Mouse (Mus musculus): ENCODE measurements around the gene Dffb. TPM values are rescaled to one million over a fixed set of nuclear protein-coding genes. Genes with fewer than 3 reads are reported as not detected.

Gene Dffb
- polyA plus RNA-seq (2012; rRNA removed) = 11.8 and 14.3 TPM in 2 replicates

DNA sequence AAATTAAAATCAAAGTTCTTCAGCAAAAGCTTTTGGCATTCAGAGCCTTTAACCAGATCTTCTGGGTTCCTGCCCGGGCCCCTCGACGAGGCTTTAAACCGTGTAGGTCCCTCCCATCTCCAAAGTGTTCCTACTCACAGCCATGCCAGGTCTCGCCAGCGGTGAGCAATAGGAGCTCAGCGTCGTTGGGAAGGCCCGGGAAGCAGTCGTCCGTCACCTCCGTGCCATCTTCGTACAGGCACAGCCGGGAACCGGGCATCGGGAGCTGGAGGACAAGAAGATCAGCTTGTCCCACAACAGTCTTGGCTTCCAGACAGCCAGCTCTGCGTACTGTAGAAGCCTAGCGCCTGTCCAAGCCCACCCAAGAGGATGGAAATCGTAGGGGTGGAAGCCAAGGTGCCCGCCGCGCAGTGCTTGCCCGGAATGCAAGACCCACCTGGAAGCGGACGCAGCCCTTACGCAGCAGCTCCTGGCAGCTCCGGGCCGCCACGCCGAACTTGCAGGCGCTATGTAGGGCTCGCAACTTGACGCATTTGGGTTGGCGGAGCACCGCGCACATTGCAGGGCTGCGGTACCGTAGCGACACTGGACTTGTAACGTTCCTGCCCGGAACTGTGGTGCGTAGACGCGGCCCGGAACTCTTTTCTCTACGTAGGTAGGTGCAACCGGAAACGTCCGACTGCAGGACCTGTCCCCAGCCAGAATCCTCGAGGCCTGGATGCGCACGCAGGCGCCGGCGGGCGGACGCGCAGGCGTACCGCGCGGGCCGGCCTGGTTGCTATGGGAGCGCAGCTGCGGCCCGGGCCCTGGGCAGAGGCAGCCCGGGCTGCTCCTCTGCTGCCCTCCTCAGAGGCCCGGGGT lies at the start of gene Dffb, which contains the start of gene Cep104:
Gene Dffb (minus strand): TSS at position 696 of the 861 bp plus-strand sequence.
Gene Cep104 (plus strand): TSS at position 764 of the 861 bp plus-strand sequence.
- TF ChIP-seq CTCF (IDR thresholded peaks at IDR 0.05; ENCODE audit: insufficient read depth, low read length) = no peak
- peak; percentile 82; the same call in 1 of the 2 replicates for TF ChIP-seq POLR2A (IDR thresholded peaks at IDR 0.05; ENCODE audit: borderline replicate concordance, extremely low read depth, low read depth, low read length)
- H3K4me1 ChIP-seq (ENCODE audit: control insufficient read depth, insufficient read depth, low read length) = peaks cover 2% of the 10 kb centered on the region; the same call in 1 of the 2 replicates
- under 1% methylated on average over 68 of the region's 68 CpGs for WGBS

DNA sequence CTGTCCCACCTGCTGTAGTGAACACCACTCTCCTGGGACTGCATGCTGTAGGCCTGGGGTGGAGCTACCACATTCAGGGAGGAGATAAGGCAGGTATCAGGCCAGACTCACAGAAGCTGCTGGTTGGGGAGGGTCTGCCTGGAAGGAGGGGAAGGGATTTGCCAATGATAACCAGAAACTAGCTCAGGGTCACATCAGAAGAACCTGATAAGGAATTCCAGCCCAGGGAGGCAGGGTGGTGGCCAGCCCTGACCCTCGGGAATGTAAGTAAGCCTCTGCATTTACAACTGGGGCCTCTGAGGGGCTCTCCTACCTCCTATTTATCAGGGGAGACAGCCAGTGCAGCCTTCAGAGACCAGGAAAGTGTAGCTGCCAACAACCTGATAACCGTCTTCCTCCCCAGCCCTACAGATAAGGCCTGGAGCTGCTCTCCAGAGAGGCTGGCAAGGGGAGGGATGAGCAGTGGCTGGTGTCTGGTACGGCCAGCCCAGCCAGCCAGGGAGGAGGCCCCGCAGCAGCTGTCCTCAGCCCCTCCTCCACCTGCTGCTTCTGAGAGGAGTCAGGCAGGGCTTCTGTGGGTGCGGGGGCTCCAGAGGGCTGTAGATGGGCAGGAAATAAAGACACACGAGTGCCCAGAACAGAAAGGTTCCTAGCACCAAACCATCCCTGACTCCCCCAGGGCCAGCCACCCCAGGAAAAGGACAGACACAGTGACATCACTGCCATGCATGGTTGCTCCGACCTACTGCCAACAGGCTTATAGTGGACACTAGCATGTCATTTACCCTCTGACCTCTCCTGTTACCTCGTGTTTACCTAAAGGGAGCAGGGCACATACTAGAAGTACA lies 49.1 kb upstream of the Dffb start:
- no peak for TF ChIP-seq POLR2A (IDR thresholded peaks at IDR 0.05; ENCODE audit: borderline replicate concordance, extremely low read depth, low read depth, low read length)
- no peak for TF ChIP-seq CTCF (IDR thresholded peaks at IDR 0.05; ENCODE audit: insufficient read depth, low read length)
- peak; percentile 13 for DNase-seq
- Histone ChIP-seq H3K4me1 (ENCODE audit: control insufficient read depth, insufficient read depth, low read length) (peaks cover 21% of the 10 kb centered on the region; the same call in 1 of the 2 replicates), H3K4me3 (replicated peaks; ENCODE audit: extremely low read depth, low read depth, low read length) (no peak overlapping the region)
- WGBS = 21% methylated on average over 8 of the region's 8 CpGs

More for the DNA sequence above, at the start of gene Dffb, which contains the start of gene Cep104:
- H3K4me3 ChIP-seq (replicated peaks; ENCODE audit: extremely low read depth, low read depth, low read length) = peak within 1 kb of the TSS; percentile 90
- peak; percentile 91 for DNase-seq

DNA sequence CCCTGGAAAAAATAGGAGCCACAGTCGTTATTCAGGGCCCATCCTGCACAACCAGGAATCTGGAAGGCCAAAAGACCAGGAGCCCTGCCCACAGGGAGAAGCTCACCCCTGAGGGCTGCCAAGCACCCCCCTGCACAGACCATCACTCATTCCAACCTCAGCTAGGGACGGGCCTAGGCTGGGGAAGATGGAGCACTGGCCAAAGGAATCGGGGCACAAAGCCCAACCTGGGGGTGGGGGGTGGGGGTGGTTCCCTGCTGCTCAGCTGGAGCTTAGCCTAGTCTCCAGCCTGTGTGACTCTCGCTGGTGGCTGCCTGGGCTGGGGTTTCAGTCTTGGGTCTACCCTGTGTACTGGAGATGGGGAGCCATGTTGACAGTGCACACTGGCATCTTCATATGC lies 47.9 kb upstream of the Dffb start:
- WGBS = 40% methylated on average over 4 of the region's 4 CpGs
- TF ChIP-seq CTCF (IDR thresholded peaks at IDR 0.05; ENCODE audit: insufficient read depth, low read length) (no peak), POLR2A (IDR thresholded peaks at IDR 0.05; ENCODE audit: borderline replicate concordance, extremely low read depth, low read depth, low read length) (no peak)

DNA sequence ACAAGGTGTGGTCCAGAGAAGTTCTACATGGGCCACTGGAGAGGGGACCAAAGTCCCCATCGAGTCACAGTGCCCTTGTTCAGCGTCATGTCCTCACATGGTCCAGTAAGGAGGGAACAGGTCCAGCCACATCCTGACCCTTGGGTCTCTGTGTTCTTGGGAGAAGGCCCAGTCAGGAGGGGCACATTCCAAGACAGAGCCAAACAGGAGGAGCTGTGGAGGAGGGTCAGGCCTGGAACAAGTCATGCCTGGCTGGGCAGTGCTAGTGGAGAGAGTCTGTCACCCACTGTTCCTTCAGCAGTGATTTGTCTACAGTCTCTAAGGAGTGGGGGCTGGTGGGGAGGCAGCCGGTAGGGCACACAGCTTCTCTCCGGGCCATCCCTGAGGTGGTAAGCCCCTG lies 47.5 kb upstream of the Dffb start:
- 48% methylated on average over 4 of the region's 4 CpGs for WGBS

More for the DNA sequence above, 47.9 kb upstream of the Dffb start:
- Histone ChIP-seq H3K4me3 (replicated peaks; ENCODE audit: extremely low read depth, low read depth, low read length) (no peak overlapping the region), H3K4me1 (ENCODE audit: control insufficient read depth, insufficient read depth, low read length) (peaks cover 21% of the 10 kb centered on the region; the same call in 1 of the 2 replicates)
- DNase-seq = no peak

DNA sequence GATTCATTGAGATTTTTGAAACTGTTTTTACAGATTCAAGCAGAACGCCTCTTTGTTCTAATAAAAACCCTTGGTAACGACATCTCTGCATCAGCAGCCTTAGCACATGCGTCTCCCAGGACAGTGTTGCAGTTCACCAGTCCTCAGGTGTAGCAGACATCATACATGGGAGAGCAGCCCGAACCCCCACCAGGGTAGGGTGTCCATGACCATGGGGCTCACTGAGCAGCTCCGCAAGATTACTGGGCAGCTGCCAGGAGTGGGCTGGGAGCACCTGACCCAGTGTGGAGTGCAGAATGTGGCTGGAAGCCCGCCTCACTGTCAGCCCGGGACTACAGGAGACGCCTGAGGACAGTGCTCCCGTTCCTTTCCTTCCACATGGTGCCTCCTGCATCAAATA lies 46.5 kb upstream of the Dffb start:
- TF ChIP-seq POLR2A (IDR thresholded peaks at IDR 0.05; ENCODE audit: borderline replicate concordance, extremely low read depth, low read depth, low read length) (no peak), CTCF (IDR thresholded peaks at IDR 0.05; ENCODE audit: insufficient read depth, low read length) (no peak)
- Histone ChIP-seq H3K4me1 (ENCODE audit: control insufficient read depth, insufficient read depth, low read length) (peaks cover 21% of the 10 kb centered on the region; the same call in 1 of the 2 replicates), H3K4me3 (replicated peaks; ENCODE audit: extremely low read depth, low read depth, low read length) (no peak overlapping the region)
- 78% methylated on average over 9 of the region's 9 CpGs for WGBS
- DNase-seq = peak; percentile 20

More for the DNA sequence above, 47.5 kb upstream of the Dffb start:
- H3K4me1 ChIP-seq (ENCODE audit: control insufficient read depth, insufficient read depth, low read length) = peaks cover 21% of the 10 kb centered on the region; the same call in 1 of the 2 replicates
- DNase-seq = peak; percentile 73
- no peak overlapping the region for H3K4me3 ChIP-seq (replicated peaks; ENCODE audit: extremely low read depth, low read depth, low read length)
- TF ChIP-seq POLR2A (IDR thresholded peaks at IDR 0.05; ENCODE audit: borderline replicate concordance, extremely low read depth, low read depth, low read length) (peak; percentile 28; the same call in 1 of the 2 replicates), CTCF (IDR thresholded peaks at IDR 0.05; ENCODE audit: insufficient read depth, low read length) (no peak)

DNA sequence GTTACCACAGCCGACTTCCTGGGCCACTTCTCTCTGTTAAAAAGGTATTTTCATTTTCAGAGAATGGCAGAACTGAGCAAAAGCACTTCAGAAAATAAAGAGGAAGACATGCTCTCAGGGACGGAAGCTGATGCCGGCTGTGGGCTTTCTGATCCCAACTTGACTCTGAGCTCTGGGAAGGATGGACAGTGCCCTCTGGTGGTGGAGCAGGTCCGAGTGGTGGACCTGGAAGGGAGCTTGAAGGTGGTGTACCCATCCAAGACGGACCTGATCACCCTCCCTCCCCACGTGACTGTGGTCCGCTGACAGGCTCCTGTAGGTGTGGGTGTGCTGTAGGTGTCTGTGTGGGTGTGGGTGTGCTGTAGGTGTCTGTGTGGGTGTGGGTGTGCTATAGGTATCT lies 44.6 kb upstream of the Dffb start:
- WGBS = 55% methylated on average over 7 of the region's 7 CpGs
- peak; percentile 54 for DNase-seq
- Histone ChIP-seq H3K4me1 (ENCODE audit: control insufficient read depth, insufficient read depth, low read length) (peaks cover 16% of the 10 kb centered on the region; the same call in 1 of the 2 replicates), H3K4me3 (replicated peaks; ENCODE audit: extremely low read depth, low read depth, low read length) (no peak overlapping the region)
- TF ChIP-seq POLR2A (IDR thresholded peaks at IDR 0.05; ENCODE audit: borderline replicate concordance, extremely low read depth, low read depth, low read length) = no peak
- peak; percentile 73 for TF ChIP-seq CTCF (IDR thresholded peaks at IDR 0.05; ENCODE audit: insufficient read depth, low read length)

DNA sequence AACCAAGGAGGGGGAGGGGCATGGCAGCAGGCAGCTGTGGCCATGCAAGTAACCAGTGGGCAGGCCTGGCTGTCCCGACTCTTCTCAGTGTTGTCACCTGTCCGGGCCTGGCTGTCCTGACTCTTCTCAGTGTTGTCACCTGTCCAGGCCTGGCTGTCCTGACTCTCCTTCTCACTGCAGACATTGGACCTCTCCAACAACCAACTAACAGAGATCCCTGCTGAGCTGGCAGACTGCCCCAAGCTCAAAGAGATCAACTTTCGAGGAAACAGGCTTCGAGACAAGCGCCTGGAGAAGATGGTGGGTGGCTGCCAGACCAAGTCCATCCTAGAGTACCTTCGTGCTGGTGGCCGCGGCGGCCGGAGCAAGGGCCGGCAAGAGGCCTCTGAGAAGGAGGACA lies 40.5 kb upstream of the Dffb start:
- Histone ChIP-seq H3K4me1 (ENCODE audit: control insufficient read depth, insufficient read depth, low read length) (peaks cover 12% of the 10 kb centered on the region), H3K4me3 (replicated peaks; ENCODE audit: extremely low read depth, low read depth, low read length) (no peak overlapping the region)
- TF ChIP-seq CTCF (IDR thresholded peaks at IDR 0.05; ENCODE audit: insufficient read depth, low read length) (no peak), POLR2A (IDR thresholded peaks at IDR 0.05; ENCODE audit: borderline replicate concordance, extremely low read depth, low read depth, low read length) (no peak)
- DNase-seq = no peak
- WGBS = 87% methylated on average over 11 of the region's 11 CpGs

DNA sequence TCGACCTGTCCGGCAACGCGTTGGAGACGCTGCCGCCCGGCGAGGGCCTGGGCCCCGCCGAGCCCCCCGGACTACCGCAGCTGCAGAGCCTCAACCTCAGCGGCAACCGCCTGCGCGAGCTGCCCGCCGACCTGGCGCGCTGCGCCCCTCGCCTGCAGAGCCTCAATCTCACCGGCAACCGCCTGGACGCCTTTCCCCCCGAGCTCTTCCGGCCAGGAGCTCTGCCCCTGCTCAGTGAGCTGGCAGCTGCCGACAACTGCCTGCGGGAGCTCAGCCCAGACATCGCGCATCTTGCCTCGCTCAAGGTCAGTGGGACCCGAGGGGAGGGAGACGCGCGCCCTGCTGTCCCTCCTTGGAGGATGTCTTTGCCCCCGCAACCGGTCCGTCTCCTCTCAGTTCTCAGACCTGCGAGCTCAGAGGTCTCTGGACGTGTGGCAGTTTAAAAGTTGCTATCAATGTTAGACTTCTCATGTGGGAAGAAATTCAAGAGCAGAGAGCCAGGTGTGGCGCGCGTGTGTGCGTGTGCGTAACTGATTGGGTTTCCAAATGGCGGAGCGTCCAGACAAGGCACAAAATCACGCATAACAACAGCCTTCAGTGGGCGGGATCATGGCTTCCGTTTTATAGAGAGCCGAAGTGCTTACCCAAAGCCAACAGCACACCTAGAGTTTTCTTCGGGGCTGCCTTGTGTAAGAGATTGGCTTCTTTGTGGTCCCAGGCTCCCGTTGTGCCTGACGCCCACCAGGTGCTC lies 37.4 kb upstream of the Dffb start:
- H3K4me3 ChIP-seq (replicated peaks; ENCODE audit: extremely low read depth, low read depth, low read length) = peak overlapping the region; percentile 75
- WGBS = under 1% methylated on average over 54 of the region's 55 CpGs
- DNase-seq = no peak
- H3K4me1 ChIP-seq (ENCODE audit: control insufficient read depth, insufficient read depth, low read length) = peaks cover 12% of the 10 kb centered on the region
- TF ChIP-seq CTCF (IDR thresholded peaks at IDR 0.05; ENCODE audit: insufficient read depth, low read length) (no peak), POLR2A (IDR thresholded peaks at IDR 0.05; ENCODE audit: borderline replicate concordance, extremely low read depth, low read depth, low read length) (no peak)
